Mouse (Mus musculus) ovary, postnatal 10 days (tissue): ENCODE data around the gene Gm11273.
A peak's percentile ranks its signal among the peaks of the same experiment; 100 is the strongest.
"Not testable (repeated sequence)": the region's sequence is repeated elsewhere in the genome, so short reads cannot be mapped to it uniquely, and the experiment has no call there.

Experiments
- DNase-seq: peaks from one replicate; pipeline ENCODE4 v3.0.0; 2022; ENCODE audit warnings: low spot score

Gm11273 gene

DNA sequence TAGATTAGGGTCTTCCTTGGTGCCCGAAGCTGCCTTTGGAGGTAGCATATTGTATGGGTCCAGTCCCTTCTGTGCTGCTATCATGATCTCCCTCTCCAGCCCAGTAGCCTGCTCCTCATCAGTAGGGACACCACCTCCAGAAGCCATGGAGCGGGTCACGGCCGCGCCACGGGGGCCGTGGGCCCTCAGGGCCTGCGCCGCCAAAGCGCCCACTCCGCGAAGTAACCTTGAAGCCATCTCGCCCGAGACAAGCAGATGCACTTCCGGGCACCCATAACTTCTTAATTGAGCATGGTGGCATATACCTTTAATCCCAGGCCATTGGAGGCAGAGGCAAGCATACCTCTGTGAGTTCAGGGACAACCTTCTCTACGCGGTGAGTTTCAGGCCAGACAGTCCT lies at the start of gene Gm11273:
Gm11273 (minus strand) TSS at position 237 of the 400 bp plus-strand sequence.
- DNase-seq, result not testable (repeated sequence)

DNA sequence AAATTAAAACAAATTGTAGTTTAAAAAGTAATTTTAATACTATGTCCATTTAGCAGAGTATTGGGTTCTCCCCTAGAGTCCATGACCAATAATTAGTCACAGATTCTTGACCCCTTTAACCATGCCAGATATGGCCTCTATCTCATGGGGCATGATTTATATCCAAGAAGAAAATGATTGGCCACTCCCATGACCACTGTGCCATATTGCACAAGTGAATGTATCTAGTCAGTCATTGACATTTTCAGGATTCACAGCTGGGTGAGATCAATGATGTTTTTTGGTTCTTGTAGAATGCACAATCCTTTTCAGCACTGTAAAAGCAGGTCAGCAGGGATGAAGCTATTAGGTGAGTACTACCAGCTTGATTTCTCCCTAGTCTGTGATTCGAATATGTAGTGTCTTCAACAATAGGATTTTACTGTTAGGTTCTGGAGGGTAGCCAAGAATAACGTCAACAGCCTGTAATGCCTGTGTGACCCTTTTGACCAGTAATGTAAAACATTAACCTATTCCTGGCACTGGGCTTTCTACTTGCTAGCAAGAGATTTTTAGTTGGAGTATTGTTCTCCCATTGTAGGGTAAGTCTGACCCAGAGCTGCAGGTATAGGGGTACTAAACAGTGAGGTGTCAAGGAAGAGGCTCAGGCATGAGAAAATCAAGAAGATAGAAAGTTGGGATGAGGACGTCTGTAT lies 49.3 kb upstream of the Gm11273 start:
- DNase-seq, result no peak

DNA sequence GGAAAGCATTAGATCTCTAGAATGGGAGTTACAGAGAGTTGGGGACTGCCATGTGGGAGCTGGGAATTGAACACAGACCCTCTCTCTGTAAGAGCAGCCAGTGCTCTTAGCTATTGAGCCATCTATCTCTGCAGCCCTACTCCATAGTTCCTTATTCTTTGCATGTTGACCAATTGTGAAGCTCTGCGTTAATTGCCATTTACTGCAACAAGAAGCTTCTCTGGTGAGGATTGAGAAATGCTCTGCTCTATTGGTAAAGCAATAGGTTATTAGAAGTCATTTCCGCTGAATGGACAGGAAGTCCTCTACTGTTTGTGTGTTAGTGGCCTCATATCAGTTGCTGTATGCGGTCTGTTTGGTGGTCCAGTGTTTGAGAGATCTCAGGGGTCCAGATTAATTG lies 48.3 kb upstream of the Gm11273 start:
- no peak for DNase-seq

DNA sequence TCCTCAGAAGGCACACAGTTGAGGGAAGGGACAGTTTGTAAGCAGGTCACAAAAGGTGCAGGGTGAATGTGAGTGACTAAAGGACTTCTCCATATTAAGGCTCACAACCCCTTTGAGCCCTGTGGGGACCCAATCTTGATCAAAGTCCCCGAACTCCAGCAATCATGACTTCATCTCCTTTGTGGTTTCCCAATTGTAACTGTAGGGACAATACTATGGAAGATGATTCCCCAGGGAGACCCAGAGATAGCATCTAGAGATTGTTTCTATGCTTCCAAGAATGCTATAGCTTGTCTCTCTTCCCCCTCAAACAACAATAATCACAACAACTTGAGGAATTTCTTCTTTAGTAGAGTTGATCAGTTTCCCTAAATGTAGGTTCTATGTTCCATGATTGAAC lies 41.5 kb upstream of the Gm11273 start, which contains the start of gene Olfr1366:
Olfr1366 (minus strand) TSS at position 101 of the 400 bp plus-strand sequence.
- DNase-seq, result no peak

DNA sequence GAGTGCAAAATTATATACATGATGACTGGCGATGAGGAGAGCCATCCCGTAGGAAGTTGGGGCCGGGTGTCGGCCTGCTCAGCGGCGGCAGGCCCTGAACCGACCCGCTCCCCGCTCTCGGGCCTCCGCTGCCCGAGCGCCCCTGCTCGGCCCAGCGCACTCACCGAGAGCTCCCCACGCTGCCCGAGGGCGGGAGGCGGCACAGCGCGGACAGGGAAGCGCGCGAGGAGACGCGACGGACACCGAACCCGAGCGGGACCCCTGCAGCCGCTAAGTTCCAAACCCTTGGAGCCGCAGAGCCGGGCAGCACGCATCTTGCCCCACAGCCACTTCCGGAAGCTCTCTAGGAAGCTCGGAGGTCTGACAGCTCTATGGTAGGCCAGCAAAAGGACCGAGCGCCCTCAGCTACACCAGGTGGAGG lies 29.6 kb upstream of the Gm11273 start, which contains the start of gene Zkscan8:
Zkscan8 (minus strand) TSS at position 340 of the 421 bp plus-strand sequence.
- DNase-seq, result peak; percentile 76

DNA sequence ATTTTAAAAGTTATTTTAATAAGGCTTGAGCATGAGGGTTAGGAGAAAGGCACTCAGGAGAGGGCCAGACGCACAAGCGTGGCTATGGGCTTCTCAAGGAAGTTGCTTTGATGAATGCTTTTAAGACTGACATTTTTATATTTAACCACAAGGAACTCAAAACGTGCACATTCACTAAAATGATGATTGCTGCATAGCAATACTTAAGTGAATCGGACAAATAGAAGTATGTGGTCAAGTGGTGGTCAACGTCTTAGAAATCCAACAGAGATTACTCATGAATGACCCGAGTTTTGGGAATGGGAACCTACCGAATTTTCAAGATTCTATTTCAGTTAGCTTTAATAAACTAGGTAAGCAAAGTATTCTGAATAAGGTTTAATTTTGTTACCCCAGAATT lies 28.9 kb upstream of the Gm11273 start:
- no peak for DNase-seq

DNA sequence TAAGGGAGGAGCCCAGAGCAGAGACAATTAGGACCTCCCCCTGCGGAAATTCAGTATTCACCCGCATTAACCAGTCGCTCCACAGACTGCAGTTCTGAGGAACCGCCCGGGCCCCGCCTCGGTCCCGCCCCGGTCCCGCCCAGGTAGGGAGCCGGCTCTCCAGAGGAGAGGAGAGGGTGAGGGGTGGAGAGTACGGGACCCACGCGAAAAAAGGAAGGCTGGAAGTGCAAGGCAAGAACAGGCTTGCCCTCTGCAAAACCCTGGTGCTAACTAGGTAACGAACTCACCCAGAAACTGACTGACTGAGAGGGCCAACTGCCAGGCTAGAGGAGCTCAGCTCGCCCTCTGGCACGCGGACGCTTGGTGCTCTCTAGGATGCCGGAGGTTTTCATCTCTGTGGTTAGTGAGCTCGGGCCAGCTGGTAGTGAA lies 5.0 kb upstream of the Gm11273 start:
- peak; percentile 68 for DNase-seq

DNA sequence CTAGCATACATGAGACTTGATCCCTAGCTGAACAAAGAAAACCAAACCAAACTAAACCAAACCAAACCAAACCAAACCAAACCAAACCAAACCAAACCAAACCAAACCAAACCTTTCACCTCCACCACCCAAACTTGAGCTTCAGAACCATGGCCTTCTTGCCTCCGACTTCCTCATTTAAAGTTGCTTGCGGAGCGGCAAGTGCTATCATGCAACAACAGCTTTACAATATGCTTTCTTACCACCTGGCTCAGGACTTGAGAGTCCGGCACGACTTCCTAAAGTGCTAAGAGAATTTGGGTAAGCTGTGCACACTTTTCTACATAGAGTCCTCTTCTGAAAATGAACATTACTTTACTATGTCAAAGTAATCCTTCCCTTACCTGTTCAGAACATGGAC lies 1.1 kb upstream of the Gm11273 start:
- no peak for DNase-seq

DNA sequence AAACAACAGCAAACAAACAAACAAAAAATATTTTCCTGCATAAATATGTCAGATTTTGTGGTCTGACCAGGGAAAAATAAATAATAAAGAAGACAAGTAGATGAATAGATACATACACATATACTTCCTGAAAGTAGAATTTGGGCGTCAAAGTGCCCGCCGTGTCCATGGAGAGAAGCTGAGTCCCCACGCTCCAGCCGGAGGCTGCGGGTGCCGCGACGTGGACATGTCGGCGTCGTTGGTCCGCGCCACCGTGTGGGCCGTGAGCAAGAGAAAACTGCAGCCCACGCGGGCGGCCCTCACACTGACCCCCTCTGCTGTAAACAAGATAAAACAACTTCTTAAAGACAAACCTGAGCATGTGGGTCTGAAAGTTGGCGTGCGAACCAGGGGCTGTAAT lies 6.1 kb downstream of the Gm11273 start, which contains the start of gene AK157302:
AK157302 (plus strand) TSS at position 144 of the 400 bp plus-strand sequence.
- no peak for DNase-seq

DNA sequence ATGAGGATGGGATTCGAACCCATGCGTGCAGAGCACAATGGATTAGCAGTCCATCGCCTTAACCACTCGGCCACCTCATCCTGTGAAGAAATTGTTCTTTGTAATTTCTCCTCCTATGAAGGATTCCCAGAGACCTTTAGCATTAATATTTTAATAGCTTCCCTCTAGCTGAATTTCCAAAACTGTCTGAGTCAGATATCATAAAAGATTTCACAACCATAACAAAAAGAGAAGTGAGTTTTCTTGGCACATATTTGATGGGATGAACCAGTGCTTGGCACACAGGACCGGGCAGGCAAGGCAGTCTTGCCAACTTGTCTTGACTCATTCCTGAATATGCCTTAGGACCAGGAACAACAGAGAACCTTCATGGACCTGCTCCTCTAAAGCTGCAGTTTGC lies 8.4 kb downstream of the Gm11273 start:
- DNase-seq, result no peak

DNA sequence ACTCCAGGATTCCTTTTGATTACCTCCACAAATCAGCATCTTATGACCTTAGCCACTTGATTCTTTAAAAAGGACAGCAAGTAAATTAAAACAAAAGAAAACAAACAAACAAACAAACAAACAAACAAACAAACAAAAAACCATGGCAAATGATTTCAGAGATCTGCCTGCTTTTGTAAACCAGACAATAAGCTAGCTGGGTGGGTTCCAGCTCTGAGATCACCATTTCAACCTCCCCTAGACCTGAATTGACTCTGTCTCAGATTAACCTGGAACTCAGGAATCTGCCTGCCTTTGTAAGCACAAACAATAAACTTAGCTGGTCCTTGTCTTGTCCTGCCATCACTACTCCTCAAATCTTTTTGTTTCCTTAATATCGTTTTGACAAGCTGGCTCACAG lies 14.3 kb downstream of the Gm11273 start:
- DNase-seq, result no peak

DNA sequence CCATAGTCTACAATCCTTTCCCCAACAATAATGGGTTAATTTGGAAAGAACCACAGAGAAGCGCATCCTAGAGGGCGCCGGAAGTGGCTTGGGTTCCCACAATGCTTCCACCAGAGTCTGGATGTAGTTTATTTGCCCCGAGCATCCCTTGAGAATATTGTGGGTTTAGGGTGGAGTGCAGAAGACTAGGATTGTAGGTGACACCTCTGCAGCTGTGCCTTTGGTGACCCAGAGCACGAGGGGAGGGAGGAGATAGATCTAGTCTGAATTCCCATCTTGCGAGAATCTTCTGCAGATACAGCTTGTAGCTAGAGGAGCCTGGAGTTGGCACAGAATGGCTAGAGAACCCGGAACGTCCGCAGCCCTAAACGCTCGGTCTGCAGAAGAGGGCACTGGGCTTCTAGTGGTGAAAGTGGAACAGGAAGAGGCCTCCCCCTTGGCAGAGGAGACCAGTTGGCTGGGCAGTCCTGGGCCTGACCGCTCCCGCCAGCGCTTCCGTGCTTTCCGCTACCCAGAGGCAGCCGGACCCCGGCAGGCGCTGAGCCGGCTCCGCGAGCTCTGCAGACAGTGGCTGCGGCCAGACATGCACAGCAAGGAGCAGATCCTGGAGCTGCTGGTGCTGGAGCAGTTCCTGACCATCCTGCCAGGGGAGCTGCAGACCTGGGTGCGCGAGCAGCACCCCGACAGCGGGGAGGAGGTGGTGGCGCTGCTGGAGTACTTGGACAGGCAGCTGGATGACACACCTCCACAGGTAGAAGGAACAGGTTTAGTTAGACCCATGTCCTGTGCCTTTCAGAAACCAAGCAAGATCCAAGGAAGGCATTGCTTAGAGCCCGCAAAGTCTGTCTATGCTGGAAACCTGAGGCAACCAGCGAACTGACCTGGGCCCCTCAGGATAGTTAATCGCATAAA lies 22.2 kb downstream of the Gm11273 start, which contains the start of the genes Zkscan4 and Gm10065:
Zkscan4 (plus strand) TSS at position 149 of the 912 bp plus-strand sequence.
Gm10065 (minus strand) TSS at position 683 of the 912 bp plus-strand sequence.
- peak; percentile 45 for DNase-seq

DNA sequence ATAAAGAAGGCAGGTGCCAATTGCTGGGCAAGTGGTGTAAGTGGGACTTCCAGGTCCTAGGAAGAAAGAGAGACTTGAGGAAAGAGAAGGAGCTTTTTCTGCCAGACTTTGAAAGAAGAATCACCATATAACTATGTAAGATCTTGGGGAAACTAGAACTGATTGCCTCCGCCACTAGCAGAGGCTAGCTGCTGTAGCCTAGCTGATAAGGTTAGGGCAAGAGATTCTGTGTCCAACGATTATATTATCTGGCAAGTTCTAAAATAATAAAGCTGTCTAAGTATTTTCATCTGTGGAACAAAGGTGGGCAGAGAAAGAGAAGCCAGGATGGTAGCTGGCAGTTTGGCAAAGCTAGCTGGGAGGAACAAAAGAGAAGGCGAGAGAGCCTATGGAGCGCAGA lies 28.8 kb downstream of the Gm11273 start:
- DNase-seq, result no peak

DNA sequence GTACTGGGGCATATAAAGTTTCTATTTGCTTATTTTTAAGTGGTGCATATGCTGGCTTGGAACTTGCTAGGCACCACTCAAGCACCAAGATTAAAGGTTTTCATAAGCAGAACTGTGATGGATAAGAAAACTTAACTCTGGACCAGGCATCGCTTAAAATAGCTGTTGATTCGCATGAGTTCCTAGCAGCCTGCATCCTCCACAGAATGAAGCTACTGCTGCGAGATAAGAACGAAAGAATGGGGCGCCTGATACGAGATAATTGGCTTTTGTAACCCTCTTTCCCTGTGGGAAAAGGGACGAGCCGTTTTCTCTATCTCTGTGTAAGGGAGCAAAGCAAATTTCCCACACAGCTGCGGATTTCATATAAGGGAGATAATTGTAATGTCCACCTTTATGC lies 32.1 kb downstream of the Gm11273 start:
- no peak for DNase-seq

DNA sequence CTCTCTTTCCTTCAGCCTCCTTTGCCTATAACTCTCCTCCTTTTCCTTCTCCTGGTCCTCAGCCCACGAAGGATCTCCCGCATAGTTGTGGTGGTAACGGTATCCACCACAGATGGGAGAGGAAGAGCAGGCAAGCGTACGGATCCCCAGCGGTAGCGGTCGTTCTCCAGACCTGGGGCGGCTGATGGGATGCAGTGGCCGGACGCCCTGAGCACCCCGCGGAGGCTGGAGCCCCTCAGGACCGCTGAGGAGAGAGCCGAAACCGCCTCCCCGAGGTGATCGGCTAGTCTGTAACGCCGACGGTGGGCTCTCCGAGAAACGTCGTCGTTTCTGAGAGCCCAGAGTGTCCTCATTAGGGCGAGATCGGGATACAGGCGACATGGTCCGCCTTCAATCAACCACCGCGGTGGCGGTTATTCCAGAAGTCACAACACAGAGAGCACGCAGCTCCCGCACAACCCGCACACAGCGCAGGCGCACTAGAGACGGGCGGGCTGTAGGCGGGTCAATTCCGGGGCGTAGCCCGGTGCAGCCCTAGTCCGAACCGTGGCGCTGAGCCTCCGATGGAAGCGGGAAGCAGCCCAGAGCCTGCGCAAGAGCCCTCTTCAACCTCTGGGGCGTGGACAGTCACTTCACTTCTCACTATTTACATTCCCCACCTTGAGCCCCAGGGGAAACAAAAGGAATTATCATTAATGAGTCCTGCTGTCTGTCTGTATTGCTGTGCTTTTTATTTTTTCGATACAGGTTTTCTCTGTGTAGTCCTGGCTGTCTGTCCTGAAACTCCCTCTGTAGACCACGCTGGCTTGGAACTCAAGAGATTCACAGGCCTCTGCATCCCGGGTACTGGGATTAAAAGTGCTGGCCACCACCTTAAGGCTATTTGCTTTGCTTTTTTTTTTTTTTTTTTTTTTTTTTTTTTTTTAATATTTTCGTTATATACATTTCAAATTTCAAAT lies 32.9 kb downstream of the Gm11273 start, which contains the start of gene Nkapl:
Nkapl (minus strand) TSS at position 449 of the 959 bp plus-strand sequence.
- DNase-seq, result peak; percentile 63

DNA sequence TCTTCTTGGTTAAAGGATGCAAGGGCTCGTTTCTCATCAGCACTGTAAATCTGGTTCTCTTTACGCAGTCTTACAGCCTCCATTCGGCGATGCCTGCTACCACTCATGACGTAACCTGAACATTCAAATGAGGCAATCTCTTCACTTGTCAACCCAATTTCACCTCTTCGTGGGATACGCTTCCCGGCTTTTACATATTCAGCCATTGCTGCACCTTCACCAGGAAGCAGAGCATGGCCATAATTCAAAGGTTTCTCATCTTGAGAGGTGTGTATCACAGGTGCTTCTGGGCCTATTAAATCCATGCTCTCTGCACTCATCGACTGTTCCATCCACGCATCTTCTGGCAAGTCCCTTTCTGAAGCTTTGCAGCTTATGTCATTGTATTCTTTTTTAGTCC lies 33.9 kb downstream of the Gm11273 start:
- no peak for DNase-seq

DNA sequence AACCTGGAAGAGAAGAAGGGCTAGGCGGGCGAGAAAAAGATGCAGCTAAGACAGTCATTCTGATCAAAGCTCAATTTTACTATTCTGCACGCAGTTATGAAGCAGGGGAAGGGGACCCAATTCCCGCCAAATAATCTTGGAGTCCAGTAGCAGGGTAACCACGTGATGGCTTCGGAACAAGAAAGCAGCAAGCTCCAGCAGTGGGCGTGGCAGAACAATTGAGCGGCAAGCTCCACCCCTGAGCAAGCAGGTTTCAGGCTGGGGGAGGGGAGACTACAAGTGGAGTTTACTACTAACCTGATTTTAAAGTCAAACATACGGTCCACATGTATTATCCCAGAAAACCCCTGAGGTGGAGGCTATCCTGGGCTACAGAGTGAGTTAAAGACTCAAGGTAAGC lies 38.7 kb downstream of the Gm11273 start:
- not testable (repeated sequence) for DNase-seq

DNA sequence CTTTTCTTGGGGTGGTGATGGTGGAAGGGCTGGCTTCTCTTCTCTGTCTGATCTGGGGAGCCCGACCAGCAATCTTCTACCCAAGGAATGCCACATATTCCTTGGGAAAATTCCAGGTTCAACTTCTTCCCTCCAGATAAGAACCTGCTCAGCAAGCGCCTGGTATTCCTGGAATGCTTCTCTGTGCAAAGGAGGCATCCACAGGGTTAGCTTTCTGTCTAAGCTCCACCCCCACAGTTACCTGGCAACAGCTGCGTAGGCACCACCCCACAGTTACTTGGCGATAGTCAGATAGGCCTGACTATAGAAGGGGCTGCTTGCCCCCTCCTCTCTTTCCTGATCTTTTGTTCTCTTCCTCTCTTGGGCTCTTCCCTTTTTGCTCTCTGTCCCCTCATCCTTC lies 44.9 kb downstream of the Gm11273 start:
- DNase-seq, result no peak

DNA sequence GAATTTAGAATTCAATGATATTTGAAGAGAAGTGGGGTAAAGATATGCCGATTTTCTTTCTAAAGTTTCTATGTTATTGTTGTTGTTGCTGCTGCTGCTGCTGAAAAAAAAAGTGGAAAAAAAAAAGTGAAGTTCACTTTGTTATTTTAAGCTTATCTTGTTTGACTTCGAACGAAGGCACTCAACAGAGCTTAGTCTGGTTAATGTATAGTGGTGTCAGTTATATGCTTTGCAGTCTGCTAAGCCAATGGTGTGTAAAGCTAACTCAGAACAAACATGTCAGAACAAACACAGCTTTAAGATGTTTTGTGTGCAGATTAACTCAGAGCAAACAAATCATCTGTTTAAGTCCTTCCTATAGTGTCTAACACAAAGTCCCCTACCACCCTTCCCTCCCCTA lies 47.1 kb downstream of the Gm11273 start:
- no peak for DNase-seq

DNA sequence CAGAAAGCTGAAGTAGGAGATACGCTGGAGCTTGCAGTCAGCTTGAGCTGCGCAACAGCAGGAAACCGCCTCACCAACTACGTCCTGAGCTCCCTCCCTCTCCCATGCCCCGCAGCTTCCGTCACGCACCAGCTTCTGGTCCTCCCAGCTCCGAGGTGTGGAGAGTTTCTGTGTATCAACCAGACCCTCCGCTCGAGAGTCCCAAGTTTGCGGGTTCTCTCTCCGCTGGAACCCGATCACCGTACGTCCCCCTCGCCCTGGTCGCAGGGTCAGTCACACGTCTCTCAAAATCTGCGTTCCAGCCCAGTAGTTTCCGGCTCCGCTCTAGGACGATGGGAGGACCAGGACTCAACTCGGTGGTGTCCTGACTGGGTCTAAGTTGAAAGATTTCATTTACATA lies 47.8 kb downstream of the Gm11273 start, which contains the start of gene Zscan26:
Zscan26 (minus strand) TSS at position 282 of the 400 bp plus-strand sequence.
- DNase-seq, result peak; percentile 69

DNA sequence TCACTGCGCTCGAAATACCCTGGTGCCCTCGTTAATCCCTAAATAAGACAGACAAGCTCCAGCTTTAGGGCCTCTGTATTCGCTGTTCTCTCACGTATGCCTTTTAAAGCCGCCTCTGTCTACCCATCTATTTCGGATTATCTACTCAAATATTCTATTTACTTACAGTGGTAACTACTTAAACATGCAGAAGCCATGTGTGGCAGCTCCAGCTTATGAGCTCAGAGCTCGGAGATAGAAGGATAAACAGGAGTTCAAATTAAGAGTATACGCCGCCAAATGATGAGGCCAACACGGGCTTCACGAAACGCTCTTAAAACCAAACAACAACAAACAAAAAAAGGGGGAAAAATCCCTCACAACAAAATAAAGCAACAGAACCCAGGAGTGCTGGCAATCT lies 48.2 kb downstream of the Gm11273 start:
- DNase-seq, result no peak
